Mouse (Mus musculus) liver, postnatal 0 days (tissue): ENCODE results near the gene H2afv.

ENCODE experiments used
- CTCF ChIP-seq: sonication (generic); IDR thresholded peaks from 2 replicates; pipeline ENCODE4 v1.5.1; 2016; ENCODE audit warnings: antibody characterized with exemption, low read depth
- EP300 ChIP-seq: IDR thresholded peaks from 2 replicates; pipeline ENCODE4 v1.6.1; 2016; ENCODE audit warnings: antibody characterized with exemption, low read depth, mild to moderate bottlenecking

DNA sequence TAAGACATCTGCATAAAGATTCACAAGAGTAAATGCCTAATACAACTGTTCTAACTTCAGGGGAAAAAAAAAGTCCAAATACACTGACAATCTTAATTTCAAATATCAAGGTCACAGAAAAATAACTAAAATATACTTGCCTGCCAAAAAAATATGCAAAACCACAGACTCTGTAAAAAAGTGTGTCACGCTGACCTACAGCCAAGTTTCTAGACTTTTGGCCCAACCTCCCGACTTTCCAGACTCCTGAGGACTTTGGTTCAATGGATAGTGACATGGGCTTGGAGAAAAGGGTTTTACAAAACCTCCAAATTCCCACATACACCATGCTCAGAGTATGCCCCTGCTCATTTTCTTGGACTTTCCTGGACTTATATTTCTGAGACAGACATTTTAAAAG lies 24.3 kb upstream of the H2afv start:
- TF ChIP-seq CTCF (no peak), EP300 (no peak)
